Mouse (Mus musculus): Measurements from ENCODE around the gene Stambpl1.
"Not testable (repeated sequence)": the region's sequence is repeated elsewhere in the genome, so short reads cannot be mapped to it uniquely, and the experiment has no call there.

Gene Stambpl1

GRCm38 (mm10) chr19:34198901-34199300 is 6.9 kb downstream of the Stambpl1 start:
- DNase-seq: no peak

- DNase-seq: no peak
Observed at GRCm38 (mm10) chr19:34199488-34199887, 7.5 kb downstream of the Stambpl1 start.

GRCm38 (mm10) chr19:34202668-34203067 is 10.6 kb downstream of the Stambpl1 start:
- no peak for DNase-seq

- DNase-seq: not testable (repeated sequence)
Observed at GRCm38 (mm10) chr19:34206128-34206527, 14.1 kb downstream of the Stambpl1 start.

GRCm38 (mm10) chr19:34206760-34207440 is 14.9 kb downstream of the Stambpl1 start:
- no peak for DNase-seq

- no peak for DNase-seq
Observed at GRCm38 (mm10) chr19:34209031-34209430, 17.0 kb downstream of the Stambpl1 start.

GRCm38 (mm10) chr19:34209930-34210581 is 18.0 kb downstream of the Stambpl1 start:
- no peak for DNase-seq

- DNase-seq: no peak
Observed at GRCm38 (mm10) chr19:34210841-34211240, 18.8 kb downstream of the Stambpl1 start.

- DNase-seq: no peak
Observed at GRCm38 (mm10) chr19:34212489-34213250, 20.6 kb downstream of the Stambpl1 start.

GRCm38 (mm10) chr19:34213251-34213645 is 21.2 kb downstream of the Stambpl1 start:
- DNase-seq: no peak

- DNase-seq: no peak
Observed at GRCm38 (mm10) chr19:34214136-34214535, 22.1 kb downstream of the Stambpl1 start.

GRCm38 (mm10) chr19:34216956-34217355 is 24.9 kb downstream of the Stambpl1 start:
- DNase-seq: no peak

- DNase-seq: no peak
Observed at GRCm38 (mm10) chr19:34217761-34218160, 25.7 kb downstream of the Stambpl1 start.

GRCm38 (mm10) chr19:34219260-34219968 is 27.4 kb downstream of the Stambpl1 start:
- no peak for DNase-seq

GRCm38 (mm10) chr19:34220732-34221380 is 28.8 kb downstream of the Stambpl1 start:
- DNase-seq: no peak

GRCm38 (mm10) chr19:34222805-34223204 is 30.8 kb downstream of the Stambpl1 start:
- no peak for DNase-seq

GRCm38 (mm10) chr19:34231596-34231995 is 39.6 kb downstream of the Stambpl1 start:
- no peak for DNase-seq

GRCm38 (mm10) chr19:34232326-34232725 is 40.3 kb downstream of the Stambpl1 start:
- no peak for DNase-seq

GRCm38 (mm10) chr19:34233944-34234343 is 41.9 kb downstream of the Stambpl1 start:
- DNase-seq: peak; percentile 46

- DNase-seq: no peak
Observed at GRCm38 (mm10) chr19:34236049-34236448, 44.0 kb downstream of the Stambpl1 start.

GRCm38 (mm10) chr19:34237746-34238145 is 45.7 kb downstream of the Stambpl1 start:
- DNase-seq: no peak

- no peak for DNase-seq
Observed at GRCm38 (mm10) chr19:34240273-34241039, 48.4 kb downstream of the Stambpl1 start.
